Mouse (Mus musculus): ENCODE data around the gene Rasa2. TPM values are rescaled to one million over a fixed set of nuclear protein-coding genes. Genes with fewer than 3 reads are reported as not detected.

The Rasa2 gene
- total and polyA plus RNA-seq, 3 experiments, result 9.5 to 11.3 TPM; not detected in 1

GRCm38 (mm10) chr9:96554095-96554494 lies 77.3 kb downstream of the Rasa2 start:
- peaks cover 3 to 5% of the 10 kb centered on the region in 2 experiments; a peak in 3 of 4 replicates for H3K36me3 ChIP-seq (ENCODE audit: control insufficient read depth in 1 of 2, insufficient read depth in 2 of 2, low read length in 2 of 2)
- no peaks in the 10 kb centered on the region for H3K4me1 ChIP-seq (ENCODE audit: control insufficient read depth in 1 of 2, insufficient read depth in 2 of 2, low read length in 2 of 2)
- H3K27ac ChIP-seq (ENCODE audit: control insufficient read depth, low read depth, low read length), result no peak overlapping the region
- H3K27me3 ChIP-seq (ENCODE audit: control insufficient read depth in 1 of 2, insufficient read depth in 2 of 2, low read length in 2 of 2), result no peaks in the 10 kb centered on the region
- no peak overlapping the region for H3K9ac ChIP-seq (ENCODE audit: control insufficient read depth, low read depth, low read length, poor library complexity, severe bottlenecking)
- no peak for DNase-seq (ENCODE audit: low read depth, low spot score)
- no peak for TF ChIP-seq ZC3H11A (IDR thresholded peaks at IDR 0.05; ENCODE audit: low read depth, low read length)
- no peak for TF ChIP-seq E2F4 (IDR thresholded peaks at IDR 0.05; ENCODE audit: borderline replicate concordance, low read depth, low read length)
- TF ChIP-seq SMC3 (IDR thresholded peaks at IDR 0.05; ENCODE audit: low read depth, low read length), result peak; percentile 22; the same call in 1 of the 2 replicates
- peak; percentile 7 for TF ChIP-seq RAD21 (IDR thresholded peaks at IDR 0.05; ENCODE audit: low read depth, low read length)
- no peak for TF ChIP-seq CHD1 (IDR thresholded peaks at IDR 0.05; ENCODE audit: low read depth, low read length)
- peak in 1 of 3 experiments; percentile 23; a peak in 1 of 6 replicates for TF ChIP-seq CTCF (IDR thresholded peaks at IDR 0.05 in 2 of 3, conservative IDR thresholded peaks at IDR 0.05 in 1 of 3; ENCODE audit: control insufficient read depth in 1 of 3, insufficient read depth in 1 of 3, low read depth in 2 of 3, low read length in 3 of 3, poor library complexity in 1 of 3, severe bottlenecking in 1 of 3)
- H3K4me3 ChIP-seq (ENCODE audit: control insufficient read depth in 1 of 2, insufficient read depth in 1 of 2, low read depth in 2 of 2, low read length in 2 of 2), result no peak overlapping the region
- no peaks in the 10 kb centered on the region for H3K79me2 ChIP-seq (ENCODE audit: control insufficient read depth, insufficient read depth, low read length, poor library complexity)
- H3K9me3 ChIP-seq (replicated peaks; ENCODE audit: insufficient read depth, low read length), result no peaks in the 10 kb centered on the region

GRCm38 (mm10) chr9:96545410-96545809 lies 86.0 kb downstream of the Rasa2 start:
- Histone ChIP-seq H3K9me3 (replicated peaks; ENCODE audit: insufficient read depth, low read length) (no peaks in the 10 kb centered on the region), H3K79me2 (ENCODE audit: control insufficient read depth, insufficient read depth, low read length, poor library complexity) (no peaks in the 10 kb centered on the region), H3K9ac (ENCODE audit: control insufficient read depth, low read depth, low read length, poor library complexity, severe bottlenecking) (no peak overlapping the region), H3K4me1 (ENCODE audit: control insufficient read depth in 1 of 2, insufficient read depth in 2 of 2, low read length in 2 of 2) (no peaks in the 10 kb centered on the region), H3K27me3 (ENCODE audit: control insufficient read depth in 1 of 2, insufficient read depth in 2 of 2, low read length in 2 of 2) (no peaks in the 10 kb centered on the region), H3K27ac (ENCODE audit: control insufficient read depth, low read depth, low read length) (no peak overlapping the region), H3K4me3 (ENCODE audit: control insufficient read depth in 1 of 2, insufficient read depth in 1 of 2, low read depth in 2 of 2, low read length in 2 of 2) (no peak overlapping the region), H3K36me3 (ENCODE audit: control insufficient read depth in 1 of 2, insufficient read depth in 2 of 2, low read length in 2 of 2) (peaks cover 0 to 17% of the 10 kb centered on the region in 2 experiments; a peak in 2 of 4 replicates)
- TF ChIP-seq RAD21 (IDR thresholded peaks at IDR 0.05; ENCODE audit: low read depth, low read length) (no peak), MYB (IDR thresholded peaks at IDR 0.05; ENCODE audit: low read depth, low read length) (no peak), TCF12 (IDR thresholded peaks at IDR 0.05; ENCODE audit: low read depth, low read length) (no peak), ELF1 (IDR thresholded peaks at IDR 0.05; ENCODE audit: low read depth, low read length) (no peak), ZKSCAN1 (IDR thresholded peaks at IDR 0.05; ENCODE audit: low read depth, low read length) (no peak), ZNF384 (IDR thresholded peaks at IDR 0.05; ENCODE audit: low read depth, low read length) (no peak), E2F4 (IDR thresholded peaks at IDR 0.05; ENCODE audit: borderline replicate concordance, low read depth, low read length) (no peak), SMC3 (IDR thresholded peaks at IDR 0.05; ENCODE audit: low read depth, low read length) (no peak), UBTF (IDR thresholded peaks at IDR 0.05; ENCODE audit: borderline replicate concordance, insufficient read depth, low read depth, low read length) (no peak), POLR2A (IDR thresholded peaks at IDR 0.05; ENCODE audit: control insufficient read depth in 1 of 2, insufficient read depth in 1 of 2, low read depth in 1 of 2, low read length in 2 of 2, poor library complexity in 1 of 2) (no peak), NRF1 (IDR thresholded peaks at IDR 0.05; ENCODE audit: insufficient read depth, low read depth, low read length, poor library complexity, severe bottlenecking) (no peak), USF2 (IDR thresholded peaks at IDR 0.05; ENCODE audit: borderline replicate concordance in 1 of 2, insufficient read depth in 1 of 2, low read depth in 1 of 2, low read length in 2 of 2) (no peak), CHD1 (IDR thresholded peaks at IDR 0.05; ENCODE audit: low read depth, low read length) (no peak), TBP (IDR thresholded peaks at IDR 0.05; ENCODE audit: low read depth, low read length) (no peak), POLR2AphosphoS2 (IDR thresholded peaks at IDR 0.05; ENCODE audit: low read length) (no peak), ETS1 (IDR thresholded peaks at IDR 0.05; ENCODE audit: low read depth, low read length) (no peak)
- no peak for DNase-seq (ENCODE audit: low read depth, low spot score)

Data from MEL (cell line).